ENCODE assay signal across 8 mouse cellular contexts in genomic region chr1:119548668-119549326, GRCm38 (mm10). TPM values are rescaled to one million over a fixed set of nuclear protein-coding genes. Genes with fewer than 3 reads are reported as not detected.
DNase-seq lines count a peak whose midpoint lies in the region; ATAC-seq and TF ChIP-seq lines count a peak whose summit lies in the region.

No protein-coding gene starts in this region.

- H3K27ac ChIP-seq in heart, embryonic 15.5 days: no peak overlapping the region
- no peak overlapping the region for H3K27ac ChIP-seq in kidney, postnatal 0 days
- H3K27ac ChIP-seq in liver, embryonic 16.5 days (ENCODE audit: low read length): no peak overlapping the region

- DNase-seq in CD8-positive naive resting alpha-beta T cell, adult 2 months (ENCODE audit: low read depth in 2 of 2, low spot score in 2 of 2): peak; percentile 52 to 56
- peak; percentile 89 for DNase-seq in adrenal gland, postnatal 14 days
- peak; percentile 66 for DNase-seq in embryo, embryonic 11.5 days (ENCODE audit: low read depth, low spot score)
- peak; percentile 90 for DNase-seq in kidney, postnatal 0 days (ENCODE audit: low spot score)
- peak; percentile 70 for DNase-seq in thymus, postnatal 25 days

- H3K4me3 ChIP-seq in heart, embryonic 15.5 days: no peak overlapping the region
- no peak overlapping the region for H3K4me3 ChIP-seq in kidney, postnatal 0 days (replicated peaks; ENCODE audit: low read depth, low read length)
- H3K4me3 ChIP-seq in liver, embryonic 16.5 days (ENCODE audit: low read depth, low read length): no peak overlapping the region

- H3K27me3 ChIP-seq in heart, embryonic 15.5 days: no peaks in the 10 kb centered on the region
- H3K27me3 ChIP-seq in kidney, postnatal 0 days (ENCODE audit: insufficient read depth, low read length): no peaks in the 10 kb centered on the region
- no peaks in the 10 kb centered on the region for H3K27me3 ChIP-seq in liver, embryonic 16.5 days (ENCODE audit: control insufficient read depth, insufficient read depth, low read depth, low read length)

- ATAC-seq in heart, embryonic 15.5 days (replicated peaks; ENCODE audit: insufficient number of reproducible peaks, insufficient read depth, low FRiP score, low read depth): peak; percentile 18; the same call in 1 of the 2 replicates
- 0 out of 2 replicates have a peak, but pooled peaks have one; percentile 40 for ATAC-seq in kidney, postnatal 0 days (replicated peaks; ENCODE audit: low FRiP score, low read depth)
- peak; percentile 33 for ATAC-seq in liver, embryonic 16.5 days (ENCODE audit: low read depth)
- ATAC-seq in neutrophil, adult 5-6 weeks (ENCODE audit: extremely low read depth, insufficient number of reproducible peaks, low FRiP score, poor library complexity, severe bottlenecking): peak; percentile 76

- no peak overlapping the region for H3K4me2 ChIP-seq in heart, embryonic 15.5 days
- H3K4me2 ChIP-seq in kidney, postnatal 0 days (ENCODE audit: low read length): no peak overlapping the region
- no peak overlapping the region for H3K4me2 ChIP-seq in liver, embryonic 16.5 days (ENCODE audit: low read depth, low read length)

- peak; percentile 88 for TF ChIP-seq CTCF in kidney, postnatal 0 days (IDR thresholded peaks at IDR 0.05; ENCODE audit: low read depth)

- 64% methylated on average over 7 of the region's 7 CpGs for WGBS in heart, embryonic 15.5 days
- 61% methylated on average over 7 of the region's 7 CpGs for WGBS in kidney, postnatal 0 days
- WGBS in liver, embryonic 16.5 days (ENCODE audit: insufficient replicate concordance): 52% methylated on average over 7 of the region's 7 CpGs

- peaks cover 3% of the 10 kb centered on the region; the same call in 1 of the 2 replicates for H3K4me1 ChIP-seq in heart, embryonic 15.5 days (replicated peaks)
- no peaks in the 10 kb centered on the region for H3K4me1 ChIP-seq in kidney, postnatal 0 days (replicated peaks; ENCODE audit: insufficient read depth, low read length)
- peaks cover 5% of the 10 kb centered on the region for H3K4me1 ChIP-seq in liver, embryonic 16.5 days (ENCODE audit: control insufficient read depth, low read depth, low read length)

- H3K36me3 ChIP-seq in heart, embryonic 15.5 days: no peaks in the 10 kb centered on the region; the same call in 1 of the 2 replicates
- H3K36me3 ChIP-seq in kidney, postnatal 0 days (ENCODE audit: insufficient read depth, low read length): peaks cover 14% of the 10 kb centered on the region; the same call in 1 of the 2 replicates
- H3K36me3 ChIP-seq in liver, embryonic 16.5 days (ENCODE audit: control insufficient read depth, insufficient read depth): no peaks in the 10 kb centered on the region

- no peaks in the 10 kb centered on the region for H3K9me3 ChIP-seq in heart, embryonic 15.5 days (replicated peaks)
- no peaks in the 10 kb centered on the region for H3K9me3 ChIP-seq in kidney, postnatal 0 days (replicated peaks; ENCODE audit: low read length)
- H3K9me3 ChIP-seq in liver, embryonic 16.5 days (replicated peaks; ENCODE audit: control insufficient read depth, low read length): no peaks in the 10 kb centered on the region

- H3K9ac ChIP-seq in heart, embryonic 15.5 days: no peak overlapping the region
- no peak overlapping the region for H3K9ac ChIP-seq in kidney, postnatal 0 days (ENCODE audit: low read depth, low read length)
- no peak overlapping the region for H3K9ac ChIP-seq in liver, embryonic 16.5 days (ENCODE audit: low read depth, low read length)

RNA-seq across cellular contexts. Expression of gene Tmem185b, which starts 22.8 kb away (rescaled TPM):
- 19.6 and 20.8 TPM in 2 replicates for total RNA-seq in adrenal gland, postnatal 14 days (2021)
- 20.1 and 21.0 TPM in 2 replicates for polyA plus RNA-seq in heart, embryonic 15.5 days (2015; fragmentation: Nextera tagmentation; extraction: Ambion mirVana)
- polyA plus RNA-seq in kidney, postnatal 0 days (2015; fragmentation: Nextera tagmentation; extraction: Ambion mirVana): 30.6 and 34.6 TPM in 2 replicates
- polyA plus RNA-seq in liver, embryonic 16.5 days (2015; fragmentation: Nextera tagmentation; extraction: Ambion mirVana): 7.3 and 7.6 TPM in 2 replicates
- total RNA-seq in neutrophil, adult 5-6 weeks (2017): 17.2 and 17.6 TPM in 2 replicates

RNA-seq across cellular contexts. Expression of gene Ralb, which starts 44.2 kb away (rescaled TPM):
- total RNA-seq in adrenal gland, postnatal 14 days (2021): 58.1 and 60.8 TPM in 2 replicates
- 134 and 137 TPM in 2 replicates for polyA plus RNA-seq in heart, embryonic 15.5 days (2015; fragmentation: Nextera tagmentation; extraction: Ambion mirVana)
- polyA plus RNA-seq in kidney, postnatal 0 days (2015; fragmentation: Nextera tagmentation; extraction: Ambion mirVana): 129 and 141 TPM in 2 replicates
- 38.0 and 40.5 TPM in 2 replicates for polyA plus RNA-seq in liver, embryonic 16.5 days (2015; fragmentation: Nextera tagmentation; extraction: Ambion mirVana)
- total RNA-seq in neutrophil, adult 5-6 weeks (2017): 44.1 and 46.2 TPM in 2 replicates

Comparison
In these comparisons a context has a peak if more than half of its experiments do, and no peak if none do; other contexts are left out.
1. ATAC-seq: peak in every context shown above with its lines; median percentile 76 in neutrophil, adult 5-6 weeks; 40 in kidney, postnatal 0 days; 33 in liver, embryonic 16.5 days; 18 in heart, embryonic 15.5 days.